Mouse (Mus musculus) common myeloid progenitor, adult 5-6 weeks (primary cell): ENCODE data around the gene Ggt1. TPM values are rescaled to one million over a fixed set of nuclear protein-coding genes. Genes with fewer than 3 reads are reported as not detected.

Experiments
- ATAC-seq: replicated peaks from 2 replicates; pipeline ENCODE4 v1.8.0; 2016; ENCODE audit warnings: low read depth, mild to moderate bottlenecking, moderate TSS enrichment, inconsistent platforms; ENCODE audit not compliant: poor library complexity, severe bottlenecking
- total RNA-seq: library from RNA; stranded (forward); fragments of 200-1000, 187-1606 nt; gene quantifications from 2 replicates; pipeline ENCODE4 v1.2.3, GENCODE M21; 2017

Gene Ggt1
- total RNA-seq, 1 experiment from 2014 or later, result 0.23 TPM

DNA sequence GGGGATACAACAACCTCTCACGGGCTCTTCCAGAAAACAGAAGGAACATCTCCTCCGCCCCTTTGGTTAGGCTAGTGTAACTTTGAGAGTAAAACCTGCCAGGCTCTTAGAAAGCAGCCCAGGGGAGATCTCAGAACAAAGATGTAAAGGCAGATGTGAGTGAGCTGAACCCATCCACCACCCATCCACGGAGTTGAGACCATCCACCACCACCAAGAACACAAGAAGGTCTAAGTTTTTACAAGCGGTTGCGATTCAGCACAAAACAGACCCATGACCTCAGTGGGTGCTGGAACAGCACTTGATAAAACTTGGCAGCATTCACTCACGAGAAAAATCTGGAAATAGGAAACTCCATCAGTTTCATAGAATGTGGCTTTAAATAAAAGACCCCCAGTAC, 64.5 kb downstream of the Ggt1 start:
- no peak for ATAC-seq

DNA sequence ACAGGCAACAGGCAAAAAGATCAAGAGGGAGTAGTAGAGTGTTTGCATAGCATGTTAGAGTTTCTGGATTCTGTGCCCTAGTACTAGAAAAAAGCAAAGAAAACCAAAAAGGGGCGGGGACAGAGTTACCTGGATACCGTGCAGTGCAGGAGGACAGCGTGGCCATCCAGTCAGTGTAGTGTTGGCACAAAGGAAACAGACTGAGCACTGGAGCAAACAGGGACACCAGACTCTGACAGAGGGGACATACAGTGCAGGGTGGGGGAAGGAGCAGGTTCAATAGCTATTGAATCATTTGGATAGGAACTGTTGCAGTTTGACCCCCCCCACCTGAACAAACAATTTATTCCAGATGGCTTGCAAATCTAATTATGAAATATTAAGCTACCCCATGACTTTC, 65.6 kb downstream of the Ggt1 start:
- no peak for ATAC-seq

DNA sequence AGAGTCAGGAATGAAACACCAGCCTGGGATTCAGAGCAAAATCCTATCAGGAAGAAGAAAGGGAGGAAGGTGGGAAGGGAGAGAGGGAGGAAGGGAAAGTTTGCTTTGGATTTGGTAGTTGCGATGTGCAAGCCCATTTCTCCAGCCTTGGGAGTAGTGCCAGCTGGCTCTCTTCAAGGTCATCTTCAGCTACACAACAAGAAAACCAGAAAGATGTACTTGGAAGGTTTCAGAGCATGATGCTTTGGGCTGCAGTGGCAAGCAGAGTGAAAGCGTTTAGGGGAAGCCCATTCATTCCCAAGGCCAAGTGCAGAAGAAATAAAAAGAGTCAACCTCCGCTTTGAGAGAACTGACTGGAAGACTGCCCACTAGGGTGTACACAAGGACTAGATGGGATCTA, 66.1 kb downstream of the Ggt1 start:
- no peak for ATAC-seq

DNA sequence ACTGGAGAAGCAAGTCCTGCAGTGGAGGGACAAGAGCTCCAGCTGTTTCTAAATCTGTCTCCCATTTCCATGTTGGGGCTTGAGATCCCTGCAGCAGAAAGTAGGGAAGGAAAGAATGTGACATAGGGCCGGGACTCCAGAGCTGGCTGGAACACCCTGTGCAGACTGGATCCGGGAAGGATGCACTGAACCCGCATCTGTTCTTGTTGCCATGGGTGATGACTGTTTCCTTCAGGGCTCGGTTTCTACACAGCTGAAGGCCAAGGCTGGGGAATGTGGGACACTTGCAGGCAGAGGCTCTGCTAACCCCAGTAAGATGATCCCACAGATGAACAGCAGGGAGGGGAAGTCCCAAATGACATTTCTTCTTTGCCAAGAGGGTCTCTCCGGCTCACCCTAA, 71.2 kb downstream of the Ggt1 start:
- ATAC-seq, result no peak

DNA sequence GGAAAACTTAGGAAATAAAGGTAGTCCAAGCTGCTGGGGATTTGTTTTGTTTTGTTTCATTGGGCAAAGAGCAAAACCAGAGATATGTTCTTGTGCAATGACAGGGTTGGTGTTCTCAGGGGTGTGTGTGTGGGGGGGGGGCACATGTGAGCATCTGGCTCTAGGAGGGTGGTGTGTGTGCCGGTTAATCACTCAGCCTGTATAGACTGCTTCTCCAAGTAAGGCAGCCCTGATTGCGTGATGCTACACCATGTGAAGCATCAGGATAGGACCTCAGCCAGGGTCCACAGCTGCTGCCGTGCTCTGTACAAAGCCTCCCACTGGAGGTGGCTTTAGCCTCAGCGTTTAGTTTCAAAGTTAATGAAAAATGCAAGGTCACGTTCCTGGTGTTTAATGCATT, 71.6 kb downstream of the Ggt1 start:
- ATAC-seq, result no peak

DNA sequence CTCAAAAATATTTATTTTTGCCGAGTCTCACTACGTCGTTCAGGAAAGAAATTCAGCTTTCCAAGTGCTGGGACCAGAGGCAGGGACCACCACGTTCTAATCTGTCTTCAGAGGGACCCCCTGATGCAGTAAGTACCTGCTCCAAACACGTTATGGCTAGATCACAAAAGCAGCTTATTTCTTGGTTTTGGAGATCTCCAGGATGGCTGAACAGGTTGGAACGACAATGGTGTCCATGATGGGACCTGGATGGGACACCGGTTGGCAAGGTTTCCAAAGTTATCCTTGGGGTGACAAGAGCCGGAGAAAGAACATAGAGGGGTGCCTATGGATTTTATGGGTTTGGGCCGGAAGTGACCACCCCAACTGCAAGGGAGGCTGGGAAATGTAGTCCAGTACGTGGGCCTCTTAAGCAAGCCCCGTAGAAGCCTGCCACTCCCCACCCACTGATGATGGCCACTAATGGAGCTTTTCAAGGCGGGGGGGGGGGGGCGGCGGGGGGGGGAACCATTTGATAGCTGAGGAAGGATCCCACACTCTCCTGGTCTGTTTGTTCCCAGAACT, 72.3 kb downstream of the Ggt1 start:
- ATAC-seq, result no peak

DNA sequence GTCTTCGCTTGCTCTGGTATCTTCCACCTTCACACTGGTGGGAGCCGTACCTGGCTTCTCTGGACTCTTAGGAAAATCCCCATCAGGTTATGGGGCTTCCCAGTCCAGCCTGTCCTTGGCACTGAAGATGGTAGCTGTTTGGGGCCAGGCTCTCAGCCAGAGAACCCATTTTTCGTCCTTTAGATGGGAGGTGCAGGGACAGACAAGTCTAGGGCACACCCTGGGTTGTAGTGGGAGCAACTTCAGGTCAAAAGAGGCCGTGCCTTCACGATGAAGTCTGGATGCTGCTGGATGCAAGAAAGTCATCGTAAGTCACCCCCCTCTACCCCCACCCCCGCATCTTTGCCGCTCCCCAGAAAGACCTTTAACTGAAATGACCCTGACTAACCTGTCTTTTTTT, 73.2 kb downstream of the Ggt1 start:
- ATAC-seq, result no peak

DNA sequence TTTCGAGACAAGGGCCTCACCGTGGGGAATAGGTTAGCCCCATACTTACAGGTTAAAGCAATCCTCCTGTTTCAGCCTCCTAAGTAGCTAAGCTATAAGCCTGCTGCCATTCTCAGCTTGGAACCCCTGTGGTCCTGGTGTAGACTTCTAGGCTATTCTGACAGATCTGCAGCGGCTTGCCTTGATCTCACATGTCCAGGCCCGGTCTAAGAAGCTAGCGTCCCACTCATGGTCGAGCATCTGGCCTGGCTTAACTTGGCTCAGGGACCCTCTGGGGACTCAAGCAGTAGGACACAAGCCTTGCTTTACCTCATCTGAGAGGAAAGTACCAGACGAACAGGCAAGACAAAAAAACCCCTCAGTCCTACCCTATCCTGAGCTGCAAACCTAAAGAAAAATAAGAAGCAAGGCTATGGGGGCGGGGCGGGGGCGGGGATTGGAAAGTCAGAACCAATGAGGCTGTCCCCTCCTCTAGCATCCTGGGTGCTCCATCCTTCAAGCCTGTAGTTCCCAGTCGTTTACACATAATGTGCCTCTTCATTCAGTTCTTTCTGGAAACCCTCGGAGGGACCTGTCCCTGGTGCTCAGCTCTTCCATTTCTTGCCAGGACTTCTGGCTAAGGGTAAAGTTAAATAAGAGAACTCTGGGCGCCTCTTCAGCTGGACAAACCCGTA, 73.8 kb downstream of the Ggt1 start:
- no peak; the same call in 1 of the 2 replicates for ATAC-seq

DNA sequence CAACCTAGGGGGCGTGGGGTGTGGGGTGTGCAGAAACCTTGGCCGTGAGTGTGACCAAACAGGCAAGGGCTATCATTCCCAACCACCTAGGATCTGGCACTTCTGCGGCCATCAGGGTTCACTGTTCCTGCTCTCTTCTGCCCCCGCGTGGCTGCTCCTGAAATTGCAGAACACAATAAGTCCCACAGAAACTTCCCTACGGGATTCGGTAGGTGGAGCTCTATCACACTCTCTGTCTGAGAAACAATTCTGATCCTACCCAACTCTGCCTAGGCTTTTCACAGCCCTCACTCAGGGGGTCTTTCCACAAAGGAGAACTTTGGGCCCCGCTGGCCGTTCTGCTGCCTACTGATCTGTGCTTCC, 74.3 kb downstream of the Ggt1 start:
- peak; percentile 93 for ATAC-seq

Other genes with a start within 250 kb of the Ggt1 start
- 4.4 and 6.2 TPM in 2 replicates for gene Adora2a, start 244.7 kb upstream of the Ggt1 start, total RNA-seq
- 0.27 TPM in 1 of 2 replicates, not detected in the other for gene Upb1, start 160.5 kb upstream of the Ggt1 start, total RNA-seq
- 82.7 and 123 TPM in 2 replicates for gene Snrpd3, start 44.1 kb upstream of the Ggt1 start, total RNA-seq
- 11.5 and 13.3 TPM in 2 replicates for gene Gucd1, start 43.6 kb upstream of the Ggt1 start, total RNA-seq
- not detected in 2 replicates for gene Lrrc75b, start 1.3 kb upstream of the Ggt1 start, total RNA-seq
- gene Ggt5, start 27.7 kb downstream of the Ggt1 start, total RNA-seq, result 4.6 and 7.8 TPM in 2 replicates
- 0.59 TPM in 1 of 2 replicates, not detected in the other for gene Susd2, start 82.4 kb downstream of the Ggt1 start, total RNA-seq
- 23.0 and 38.6 TPM in 2 replicates for gene Cabin1, start 202.7 kb downstream of the Ggt1 start, total RNA-seq
- 36.5 and 63.9 TPM in 2 replicates for gene Ddt, start 211.8 kb downstream of the Ggt1 start, total RNA-seq
- not detected in 2 replicates for gene Gm20441, start 219.3 kb downstream of the Ggt1 start, total RNA-seq
- 2.3 and 7.5 TPM in 2 replicates for gene Gstt3, start 219.8 kb downstream of the Ggt1 start, total RNA-seq
- gene Gstt1, start 237.0 kb downstream of the Ggt1 start, total RNA-seq, result 0.63 and 0.96 TPM in 2 replicates